Mouse (Mus musculus): Measurements from ENCODE around the gene Cdk5. TPM values are rescaled to one million over a fixed set of nuclear protein-coding genes. Genes with fewer than 3 reads are reported as not detected.
A peak's percentile ranks its signal among the peaks of the same experiment; 100 is the strongest.

The Cdk5 gene
- polyA plus RNA-seq, 1 experiment from 2014 or later: 62.1 TPM

GRCm38 (mm10) chr5:24447624-24448298 is 24.4 kb upstream of the Cdk5 start, which contains the start of gene Tmub1:
Gene Tmub1, minus strand, starts transcription at chr5:24447854.
- peak within 1 kb of the TSS; percentile 68 for H3K4me3 ChIP-seq
- peaks cover 11% of the 10 kb centered on the region; the same call in 1 of the 2 replicates for H3K36me3 ChIP-seq
- H3K9ac ChIP-seq: peak within 1 kb of the TSS; percentile 71
- ATAC-seq (ENCODE audit: insufficient number of reproducible peaks, insufficient read depth, low FRiP score, low TSS enrichment, low read depth): peak; percentile 38; the same call in 1 of the 2 replicates
- peak within 1 kb of the TSS; percentile 86 for H3K4me2 ChIP-seq
- 0 out of 2 replicates have a peak, but pooled peaks cover 4% of the 10 kb centered on the region for H3K27me3 ChIP-seq
- H3K27ac ChIP-seq: peak within 1 kb of the TSS; percentile 28; the same call in 1 of the 2 replicates
- no peaks in the 10 kb centered on the region for H3K9me3 ChIP-seq
- WGBS: 2% methylated on average over 34 of the region's 34 CpGs
- peaks cover 41% of the 10 kb centered on the region for H3K4me1 ChIP-seq

- WGBS: 93% methylated on average over 7 of the region's 7 CpGs
Measured at GRCm38 (mm10) chr5:24446630-24447029, 23.3 kb upstream of the Cdk5 start.

GRCm38 (mm10) chr5:24445428-24446080 is 22.2 kb upstream of the Cdk5 start:
- H3K4me2 ChIP-seq: peak overlapping the region; percentile 92
- H3K36me3 ChIP-seq: peaks cover 32% of the 10 kb centered on the region
- 0 out of 2 replicates have a peak, but pooled peaks cover 4% of the 10 kb centered on the region for H3K27me3 ChIP-seq
- ATAC-seq (ENCODE audit: insufficient number of reproducible peaks, insufficient read depth, low FRiP score, low TSS enrichment, low read depth): no peak
- peak overlapping the region; percentile 93 for H3K4me3 ChIP-seq
- peak overlapping the region; percentile 92 for H3K27ac ChIP-seq
- no peaks in the 10 kb centered on the region for H3K9me3 ChIP-seq
- WGBS: 51% methylated on average over 20 of the region's 20 CpGs
- H3K4me1 ChIP-seq: peaks cover 35% of the 10 kb centered on the region
- H3K9ac ChIP-seq: peak overlapping the region; percentile 96

More at GRCm38 (mm10) chr5:24446630-24447029, 23.3 kb upstream of the Cdk5 start:
- Histone ChIP-seq H3K27me3 (0 out of 2 replicates have a peak, but pooled peaks cover 4% of the 10 kb centered on the region), H3K4me1 (peaks cover 41% of the 10 kb centered on the region), H3K36me3 (peaks cover 22% of the 10 kb centered on the region), H3K27ac (no peak overlapping the region), H3K9ac (no peak overlapping the region), H3K4me2 (peak overlapping the region; percentile 86; the same call in 1 of the 2 replicates), H3K9me3 (no peaks in the 10 kb centered on the region), H3K4me3 (no peak overlapping the region)
- ATAC-seq (ENCODE audit: insufficient number of reproducible peaks, insufficient read depth, low FRiP score, low TSS enrichment, low read depth): no peak

DNA sequence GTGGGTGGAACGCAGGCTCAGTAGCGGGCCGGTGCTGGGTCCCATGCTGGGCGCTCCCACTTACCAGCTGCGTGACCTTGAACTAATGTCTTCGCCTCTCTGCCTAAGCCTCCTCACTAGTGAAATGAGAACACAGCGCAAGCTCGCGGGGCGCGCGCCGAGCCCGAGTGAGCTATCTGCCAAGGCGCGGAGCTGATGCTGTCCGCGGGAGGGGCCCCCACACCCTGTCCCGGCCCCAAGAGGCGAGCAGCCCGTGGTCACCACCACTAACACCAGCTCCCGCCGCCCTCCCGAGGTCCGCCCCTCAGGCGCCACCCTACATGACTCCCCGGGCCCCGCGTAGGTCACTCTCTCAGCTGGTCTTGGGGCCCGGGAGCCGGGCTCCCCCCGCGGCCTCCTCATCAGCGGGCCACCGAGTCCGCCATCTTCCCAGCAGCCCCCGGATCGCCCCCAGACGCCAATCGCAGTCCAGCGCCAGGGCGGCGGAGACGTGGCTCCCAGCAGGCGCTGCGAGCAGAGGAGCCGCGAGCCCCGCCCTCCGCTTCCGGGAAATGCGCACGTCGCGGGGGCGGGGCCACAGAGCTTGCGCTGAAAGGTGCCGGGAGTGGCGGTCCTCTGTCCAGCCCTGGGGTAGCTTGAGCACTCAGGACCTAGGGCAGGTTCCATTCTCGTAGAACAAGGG is 21.6 kb upstream of the Cdk5 start, which contains the start of gene Fastk:
Gene Fastk, minus strand, starts transcription at position 542 of the 682 bp plus-strand sequence.
- under 1% methylated on average over 60 of the region's 60 CpGs for WGBS
- H3K4me2 ChIP-seq: peak within 1 kb of the TSS; percentile 92
- peaks cover 35% of the 10 kb centered on the region for H3K4me1 ChIP-seq
- peak within 1 kb of the TSS; percentile 96 for H3K9ac ChIP-seq
- H3K9me3 ChIP-seq: no peaks in the 10 kb centered on the region
- peaks cover 39% of the 10 kb centered on the region for H3K36me3 ChIP-seq
- H3K27me3 ChIP-seq: 0 out of 2 replicates have a peak, but pooled peaks cover 4% of the 10 kb centered on the region
- H3K4me3 ChIP-seq: peak within 1 kb of the TSS; percentile 93
- ATAC-seq (ENCODE audit: insufficient number of reproducible peaks, insufficient read depth, low FRiP score, low TSS enrichment, low read depth): peak; percentile 85
- H3K27ac ChIP-seq: peak within 1 kb of the TSS; percentile 92

GRCm38 (mm10) chr5:24443927-24444326 is 20.6 kb upstream of the Cdk5 start:
- ATAC-seq (ENCODE audit: insufficient number of reproducible peaks, insufficient read depth, low FRiP score, low TSS enrichment, low read depth): no peak
- H3K36me3 ChIP-seq: peaks cover 49% of the 10 kb centered on the region
- WGBS: 81% methylated on average over 12 of the region's 12 CpGs
- H3K27me3 ChIP-seq: 0 out of 2 replicates have a peak, but pooled peaks cover 3% of the 10 kb centered on the region
- H3K9me3 ChIP-seq: no peaks in the 10 kb centered on the region
- H3K9ac ChIP-seq: peak overlapping the region; percentile 96
- H3K4me2 ChIP-seq: peak overlapping the region; percentile 92
- H3K4me1 ChIP-seq: peaks cover 35% of the 10 kb centered on the region
- H3K27ac ChIP-seq: 0 out of 2 replicates have a peak overlapping the region, but pooled peaks have one; percentile 92
- H3K4me3 ChIP-seq: peak overlapping the region; percentile 93

DNA sequence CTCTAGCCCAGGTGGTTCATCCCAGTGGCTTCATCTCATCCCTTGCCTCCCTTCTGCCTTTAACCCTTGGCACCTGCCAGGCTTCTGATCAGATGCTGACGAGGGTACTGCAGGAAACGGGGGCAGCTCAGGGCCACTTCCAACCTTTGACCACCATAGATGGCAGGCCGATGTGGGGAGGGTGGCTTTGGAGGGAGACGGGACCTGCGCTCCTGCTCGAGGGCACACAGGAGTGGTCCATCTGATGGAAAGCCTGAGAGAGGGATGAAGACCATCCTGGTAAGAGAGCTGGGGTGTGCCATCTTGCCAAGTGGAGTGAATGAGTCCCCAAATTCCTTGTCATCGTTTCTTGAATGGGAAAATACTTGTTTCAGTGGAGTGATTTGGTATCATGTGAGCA is 19.9 kb upstream of the Cdk5 start:
- no peak for ATAC-seq (ENCODE audit: insufficient number of reproducible peaks, insufficient read depth, low FRiP score, low TSS enrichment, low read depth)
- no peak overlapping the region for H3K27ac ChIP-seq
- WGBS: 94% methylated on average over 7 of the region's 7 CpGs
- no peak overlapping the region for H3K4me2 ChIP-seq
- H3K36me3 ChIP-seq: peaks cover 55% of the 10 kb centered on the region
- peaks cover 35% of the 10 kb centered on the region for H3K4me1 ChIP-seq
- H3K9me3 ChIP-seq: no peaks in the 10 kb centered on the region
- no peaks in the 10 kb centered on the region for H3K27me3 ChIP-seq
- no peak overlapping the region for H3K4me3 ChIP-seq
- no peak overlapping the region for H3K9ac ChIP-seq

- Histone ChIP-seq H3K9me3 (no peaks in the 10 kb centered on the region), H3K4me1 (peaks cover 25% of the 10 kb centered on the region), H3K4me2 (no peak overlapping the region), H3K4me3 (no peak overlapping the region), H3K9ac (no peak overlapping the region), H3K27me3 (no peaks in the 10 kb centered on the region), H3K27ac (no peak overlapping the region), H3K36me3 (peaks cover 60% of the 10 kb centered on the region)
- 82% methylated on average over 9 of the region's 9 CpGs for WGBS
- ATAC-seq (ENCODE audit: insufficient number of reproducible peaks, insufficient read depth, low FRiP score, low TSS enrichment, low read depth): no peak
Measured at GRCm38 (mm10) chr5:24442029-24442428, 18.7 kb upstream of the Cdk5 start.

DNA sequence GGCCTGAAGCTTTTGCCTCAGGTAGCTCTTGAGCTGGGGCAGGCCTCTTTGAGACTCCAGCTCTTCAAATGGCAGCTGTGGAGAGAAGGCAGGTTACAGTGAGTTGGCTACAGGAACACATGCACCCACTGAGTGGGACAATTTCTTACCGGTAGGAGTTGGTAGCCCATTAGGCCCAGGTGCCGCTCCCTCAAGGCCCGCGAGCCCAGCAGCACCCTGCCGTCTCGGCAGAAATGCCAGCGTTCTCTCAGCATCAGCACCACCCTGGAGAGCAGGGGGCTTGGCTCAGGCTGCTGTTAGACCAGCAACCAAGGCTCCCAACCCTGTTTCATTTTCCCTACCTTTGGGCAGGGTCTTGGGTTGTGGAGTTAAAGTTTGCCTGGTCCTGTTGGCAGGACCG is 17.9 kb upstream of the Cdk5 start:
- 90% methylated on average over 8 of the region's 8 CpGs for WGBS
- Histone ChIP-seq H3K36me3 (peaks cover 67% of the 10 kb centered on the region), H3K9ac (no peak overlapping the region), H3K4me3 (no peak overlapping the region), H3K9me3 (no peaks in the 10 kb centered on the region), H3K4me2 (no peak overlapping the region), H3K27ac (no peak overlapping the region), H3K4me1 (peaks cover 18% of the 10 kb centered on the region), H3K27me3 (no peaks in the 10 kb centered on the region)
- ATAC-seq (ENCODE audit: insufficient number of reproducible peaks, insufficient read depth, low FRiP score, low TSS enrichment, low read depth): no peak

DNA sequence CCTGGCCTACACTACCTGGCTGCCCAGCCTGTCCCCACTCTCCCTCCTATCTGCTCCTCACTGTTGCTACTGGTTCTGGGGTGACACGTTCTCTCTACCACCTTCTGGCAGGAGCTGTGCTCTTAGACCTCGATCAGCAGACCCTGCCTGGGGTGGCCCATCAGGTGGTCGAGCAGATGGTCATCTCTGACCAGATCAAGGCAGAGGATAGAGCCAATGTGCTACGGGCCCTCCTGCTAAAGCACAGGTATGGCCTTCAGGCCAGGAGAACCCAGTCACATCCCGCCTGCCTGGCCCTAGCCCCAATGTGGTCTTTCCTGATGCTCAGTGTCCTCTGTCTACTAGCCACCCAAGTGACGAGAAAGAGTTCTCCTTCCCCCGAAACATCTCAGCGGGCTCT is 10.7 kb upstream of the Cdk5 start:
- H3K4me3 ChIP-seq: no peak overlapping the region
- no peaks in the 10 kb centered on the region for H3K9me3 ChIP-seq
- WGBS: 90% methylated on average over 8 of the region's 8 CpGs
- no peak overlapping the region for H3K4me2 ChIP-seq
- no peak; the same call in 1 of the 2 replicates for ATAC-seq (ENCODE audit: insufficient number of reproducible peaks, insufficient read depth, low FRiP score, low TSS enrichment, low read depth)
- H3K36me3 ChIP-seq: peaks cover 91% of the 10 kb centered on the region
- H3K4me1 ChIP-seq: peaks cover 2% of the 10 kb centered on the region; the same call in 1 of the 2 replicates
- no peaks in the 10 kb centered on the region for H3K27me3 ChIP-seq
- no peak overlapping the region for H3K27ac ChIP-seq
- no peak overlapping the region for H3K9ac ChIP-seq

DNA sequence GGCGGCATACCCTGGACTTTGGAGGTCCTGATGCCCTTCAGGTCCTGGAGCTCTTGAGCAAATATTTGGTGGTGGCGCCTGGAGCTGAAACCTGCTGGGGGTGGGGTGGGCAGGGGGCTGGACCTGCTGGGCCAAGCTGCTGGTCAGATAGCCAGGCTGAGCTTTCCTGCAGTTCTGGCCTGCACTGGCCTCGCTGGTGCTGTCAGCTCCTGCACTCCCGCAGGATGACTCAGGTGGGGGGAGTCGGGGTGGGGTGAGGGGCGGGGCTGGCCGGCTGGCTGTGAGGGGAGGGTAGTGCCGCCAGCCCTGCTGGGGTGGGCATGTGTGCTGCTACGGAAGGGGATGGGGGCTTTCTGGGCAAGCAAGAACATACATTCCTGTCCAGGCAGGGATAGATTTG is 5.3 kb upstream of the Cdk5 start:
- H3K36me3 ChIP-seq: peaks cover 46% of the 10 kb centered on the region
- no peaks in the 10 kb centered on the region for H3K27me3 ChIP-seq
- ATAC-seq (ENCODE audit: insufficient number of reproducible peaks, insufficient read depth, low FRiP score, low TSS enrichment, low read depth): no peak
- peaks cover 41% of the 10 kb centered on the region for H3K4me1 ChIP-seq
- no peak overlapping the region; the same call in 1 of the 2 replicates for H3K9ac ChIP-seq
- peak overlapping the region; percentile 28; the same call in 1 of the 2 replicates for H3K27ac ChIP-seq
- peak overlapping the region; percentile 19; the same call in 1 of the 2 replicates for H3K4me3 ChIP-seq
- H3K4me2 ChIP-seq: peak overlapping the region; percentile 85
- WGBS: 18% methylated on average over 9 of the region's 9 CpGs
- no peaks in the 10 kb centered on the region for H3K9me3 ChIP-seq

DNA sequence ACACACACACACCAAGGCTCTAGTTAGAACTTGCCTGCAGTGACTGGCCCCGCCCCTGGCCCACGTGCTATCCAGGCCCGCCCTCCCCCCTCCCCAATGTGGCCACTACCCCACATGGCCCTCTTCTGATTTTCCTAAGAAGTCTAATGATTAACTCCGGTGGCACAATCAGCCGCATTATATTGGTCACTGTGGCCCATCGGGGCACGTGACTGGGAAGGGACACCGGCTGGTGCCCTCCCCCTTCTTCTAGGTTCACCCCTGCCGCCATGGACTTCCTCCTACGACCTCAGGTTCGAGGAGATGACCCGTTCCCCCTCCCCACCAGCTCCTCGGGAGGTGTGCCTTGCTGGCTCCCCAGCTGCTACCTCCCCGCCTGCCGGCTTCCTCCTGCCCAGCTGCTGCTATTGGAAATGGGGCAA is 4.7 kb upstream of the Cdk5 start:
- H3K4me2 ChIP-seq: peak overlapping the region; percentile 85
- peak overlapping the region; percentile 28; the same call in 1 of the 2 replicates for H3K27ac ChIP-seq
- no peaks in the 10 kb centered on the region for H3K9me3 ChIP-seq
- 8% methylated on average over 15 of the region's 15 CpGs for WGBS
- H3K4me3 ChIP-seq: peak overlapping the region; percentile 19
- ATAC-seq (ENCODE audit: insufficient number of reproducible peaks, insufficient read depth, low FRiP score, low TSS enrichment, low read depth): no peak
- peaks cover 40% of the 10 kb centered on the region for H3K36me3 ChIP-seq
- 0 out of 2 replicates have a peak overlapping the region, but pooled peaks have one; percentile 85 for H3K9ac ChIP-seq
- H3K27me3 ChIP-seq: no peaks in the 10 kb centered on the region
- H3K4me1 ChIP-seq: peaks cover 42% of the 10 kb centered on the region

All from embryonic facial prominence, embryonic 13.5 days (tissue).